Mouse (Mus musculus): ENCODE measurements around the gene Zcchc2. TPM values are rescaled to one million over a fixed set of nuclear protein-coding genes. Genes with fewer than 3 reads are reported as not detected.

The Zcchc2 gene
- polyA plus RNA-seq, 1 experiment = 4.7 TPM

- no peak overlapping the region for H3K4me2 ChIP-seq (ENCODE audit: low read depth)
- no peaks in the 10 kb centered on the region for H3K36me3 ChIP-seq (ENCODE audit: control insufficient read depth, insufficient read depth)
- H3K27me3 ChIP-seq (ENCODE audit: control insufficient read depth, insufficient read depth, insufficient read length) = no peaks in the 10 kb centered on the region
- H3K79me2 ChIP-seq (ENCODE audit: control insufficient read depth, insufficient read depth) = no peaks in the 10 kb centered on the region
- H3ac ChIP-seq (ENCODE audit: control insufficient read depth, insufficient read length) = no peak overlapping the region
- no peak for TF ChIP-seq MAX (IDR thresholded peaks at IDR 0.05; ENCODE audit: low read depth)
- no peak for TF ChIP-seq USF1 (IDR thresholded peaks at IDR 0.05; ENCODE audit: low read depth)
- TF ChIP-seq CEBPB (IDR thresholded peaks at IDR 0.05; ENCODE audit: insufficient read depth, poor library complexity, severe bottlenecking) = no peak
- no peak overlapping the region for H3K4me3 ChIP-seq
These were observed 84.5 kb downstream of the Zcchc2 start for GRCm38 (mm10) chr1:106074656-106075055.

GRCm38 (mm10) chr1:106076641-106077040, 86.4 kb downstream of the Zcchc2 start:
- H3K27me3 ChIP-seq (ENCODE audit: control insufficient read depth, insufficient read depth, insufficient read length) = no peaks in the 10 kb centered on the region
- no peak overlapping the region for H3K4me3 ChIP-seq
- H3K79me2 ChIP-seq (ENCODE audit: control insufficient read depth, insufficient read depth) = no peaks in the 10 kb centered on the region
- no peak for TF ChIP-seq SRF (IDR thresholded peaks at IDR 0.05; ENCODE audit: control insufficient read depth, insufficient read length, low read depth)
- TF ChIP-seq MYOD1 (IDR thresholded peaks at IDR 0.05; ENCODE audit: control insufficient read depth in 1 of 3, insufficient read length in 2 of 3, low read depth in 2 of 3) = no peak
- no peak for TF ChIP-seq REST (IDR thresholded peaks at IDR 0.05; ENCODE audit: insufficient read depth, insufficient read length)
- no peak for TF ChIP-seq TCF3 (IDR thresholded peaks at IDR 0.05; ENCODE audit: insufficient read length, low read depth)
- no peak for TF ChIP-seq POLR2A (IDR thresholded peaks at IDR 0.05; ENCODE audit: insufficient read length, low read depth)
- no peak for TF ChIP-seq MYOG (IDR thresholded peaks at IDR 0.05; ENCODE audit: control insufficient read depth in 1 of 3, insufficient read depth in 1 of 3, insufficient read length in 2 of 3, low read depth in 2 of 3)
- no peak for TF ChIP-seq CEBPB (IDR thresholded peaks at IDR 0.05; ENCODE audit: insufficient read depth, poor library complexity, severe bottlenecking)
- TF ChIP-seq MAX (IDR thresholded peaks at IDR 0.05; ENCODE audit: low read depth) = no peak
- TF ChIP-seq TCF12 (IDR thresholded peaks at IDR 0.05; ENCODE audit: insufficient read depth, poor library complexity, severe bottlenecking) = no peak
- TF ChIP-seq POLR2AphosphoS2 (IDR thresholded peaks at IDR 0.05; ENCODE audit: insufficient read length, low read depth) = no peak
- no peak for TF ChIP-seq E2F4 (IDR thresholded peaks at IDR 0.05; ENCODE audit: insufficient read depth)
- no peak for TF ChIP-seq USF1 (IDR thresholded peaks at IDR 0.05; ENCODE audit: low read depth)
- H3ac ChIP-seq (ENCODE audit: control insufficient read depth, insufficient read length) = no peak overlapping the region
- H3K36me3 ChIP-seq (ENCODE audit: control insufficient read depth, insufficient read depth) = no peaks in the 10 kb centered on the region
- no peak overlapping the region for H3K4me2 ChIP-seq (ENCODE audit: low read depth)

GRCm38 (mm10) chr1:106077166-106077565, 87.0 kb downstream of the Zcchc2 start:
- H3K79me2 ChIP-seq (ENCODE audit: control insufficient read depth, insufficient read depth) = no peaks in the 10 kb centered on the region
- no peak overlapping the region for H3K4me3 ChIP-seq
- no peaks in the 10 kb centered on the region for H3K27me3 ChIP-seq (ENCODE audit: control insufficient read depth, insufficient read depth, insufficient read length)
- H3ac ChIP-seq (ENCODE audit: control insufficient read depth, insufficient read length) = no peak overlapping the region
- no peaks in the 10 kb centered on the region for H3K36me3 ChIP-seq (ENCODE audit: control insufficient read depth, insufficient read depth)
- H3K4me2 ChIP-seq (ENCODE audit: low read depth) = no peak overlapping the region
- TF ChIP-seq SRF (IDR thresholded peaks at IDR 0.05; ENCODE audit: control insufficient read depth, insufficient read length, low read depth) (no peak), E2F4 (IDR thresholded peaks at IDR 0.05; ENCODE audit: insufficient read depth) (no peak), USF1 (IDR thresholded peaks at IDR 0.05; ENCODE audit: low read depth) (no peak), MYOG (IDR thresholded peaks at IDR 0.05; ENCODE audit: control insufficient read depth in 1 of 3, insufficient read depth in 1 of 3, insufficient read length in 2 of 3, low read depth in 2 of 3) (no peak)

Other genes starting within 250 kb of the Zcchc2 start
- 0.06 TPM for gene Tnfrsf11a, start 209.7 kb upstream of the Zcchc2 start, polyA plus RNA-seq (2012; fragmentation: generic; extraction: Trizol)
- 7.9 TPM for gene Phlpp1, start 181.3 kb downstream of the Zcchc2 start, polyA plus RNA-seq (2012; fragmentation: generic; extraction: Trizol)

Data from myocyte (in vitro differentiated cells).